Mouse (Mus musculus) liver, embryonic 14.5 days (tissue): ENCODE results near the gene Lrg1. TPM values are rescaled to one million over a fixed set of nuclear protein-coding genes. Genes with fewer than 3 reads are reported as not detected.
"Not testable (repeated sequence)": the region's sequence is repeated elsewhere in the genome, so short reads cannot be mapped to it uniquely, and the experiment has no call there.

Source experiments
- ATAC-seq: fragments of 200-750 bp; cut with Nextera tagmentation; 2 replicates; pipeline ENCODE4 v1.8.0; 2017; ENCODE audit warnings: moderate number of reproducible peaks, mild to moderate bottlenecking, moderate library complexity; ENCODE audit not compliant: insufficient read depth
- DNase-seq, 3 experiments: peaks; one replicate each; pipeline ENCODE4 v3.0.0-alpha.2; 2012 to 2013; ENCODE audit warnings: low read depth in 3 of 3, low spot score in 3 of 3
- H3K27ac ChIP-seq: fragments of 300-500 bp; sonication (generic); 2 replicates; pipeline ENCODE4 v1.5.1; 2014; ENCODE audit warnings: moderate library complexity, mild to moderate bottlenecking, control low read depth, inconsistent platforms
- H3K27me3 ChIP-seq: fragments of 300-500 bp; sonication (generic); 2 replicates; pipeline ENCODE4 v1.6.1; 2014; ENCODE audit warnings: mild to moderate bottlenecking, low read length, moderate library complexity; ENCODE audit not compliant: control insufficient read depth, insufficient read depth
- H3K36me3 ChIP-seq: fragments of 300-500 bp; sonication (generic); replicated peaks from 2 replicates; pipeline ENCODE4 v1.6.1; 2014; ENCODE audit warnings: low read depth; ENCODE audit not compliant: control insufficient read depth, insufficient read depth
- H3K4me1 ChIP-seq, 2 experiments: fragments of 200-500 bp in 1 of 2; fragments of 300-500 bp in 1 of 2; sonication (generic) in 1 of 2; replicated peaks; 2 replicates each; pipeline ENCODE4 v1.6.1; 2012 to 2014; ENCODE audit warnings: antibody characterized with exemption in 1 of 2, inconsistent platforms in 1 of 2, low read length in 1 of 2; ENCODE audit not compliant: control insufficient read depth in 2 of 2, insufficient read depth in 2 of 2
- H3K4me2 ChIP-seq: fragments of 300-500 bp; sonication (generic); 2 replicates; pipeline ENCODE4 v1.6.1; 2014; ENCODE audit warnings: low read depth, mild to moderate bottlenecking, control low read depth, moderate library complexity
- H3K4me3 ChIP-seq, 2 experiments: fragments of 200-500 bp in 1 of 2; fragments of 300-500 bp in 1 of 2; sonication (generic) in 1 of 2; 2 replicates each; pipeline ENCODE4 v1.5.1; 2012 to 2014; ENCODE audit warnings: low read depth in 2 of 2, low read length in 2 of 2, mild to moderate bottlenecking in 2 of 2, control low read depth in 1 of 2, inconsistent platforms in 1 of 2, moderate library complexity in 1 of 2; ENCODE audit not compliant: insufficient read depth in 1 of 2
- H3K9ac ChIP-seq: fragments of 300-500 bp; sonication (generic); replicated peaks from 2 replicates; pipeline ENCODE4 v1.6.1; 2014; ENCODE audit warnings: mild to moderate bottlenecking, control low read depth, moderate library complexity
- H3K9me3 ChIP-seq: fragments of 300-500 bp; sonication (generic); 2 replicates; pipeline ENCODE4 v1.6.1; 2016; ENCODE audit warnings: low read length, mixed read lengths; ENCODE audit not compliant: control insufficient read depth
- CTCF ChIP-seq: IDR thresholded peaks from 2 replicates; pipeline ENCODE4 v1.5.1; 2016; ENCODE audit warnings: antibody characterized with exemption, low read depth, control low read depth
- EP300 ChIP-seq: IDR thresholded peaks from 2 replicates; pipeline ENCODE4 v1.6.1; 2016; ENCODE audit warnings: antibody characterized with exemption, low read depth
- WGBS: fragments of 180-500 bp; shearing (Covaris S2); extraction: QIAGEN DNeasy Blood & Tissue Kit; methylation state at CpG from one replicate; pipeline ENCODE4 v1.1.7; 2014; ENCODE audit not compliant: insufficient replicate concordance; 5-methylcytosine and 5-hydroxymethylcytosine counted together
- polyA plus RNA-seq, 2 experiments: library from polyadenylated mRNA; depleted of rRNA in 1 of 2; stranded (reverse) in 1 of 2; unstranded in 1 of 2; fragments of >200 nt; fragmentation: Nextera tagmentation in 1 of 2; extraction: Ambion mirVana in 1 of 2; gene quantifications; 2 replicates each; pipeline versions ENCODE4 v1.2.1 to v1.2.3; 2012 to 2014

The Lrg1 gene
- polyA plus RNA-seq, 2 experiments = 0.09 to 0.67 TPM

GRCm38 (mm10) chr17:56107736-56108135 is 14.1 kb downstream of the Lrg1 start:
- TF ChIP-seq EP300 = no peak
- no peak for TF ChIP-seq CTCF
- no peak overlapping the region for H3K4me2 ChIP-seq
- no peaks in the 10 kb centered on the region for H3K9me3 ChIP-seq
- H3K4me1 ChIP-seq = no peaks in the 10 kb centered on the region
- DNase-seq (no peak), ATAC-seq (no peak)
- no peak overlapping the region for H3K27ac ChIP-seq
- WGBS = 53% methylated on average over 2 of the region's 2 CpGs
- no peak overlapping the region for H3K4me3 ChIP-seq
- no peak overlapping the region for H3K9ac ChIP-seq
- no peaks in the 10 kb centered on the region for H3K27me3 ChIP-seq
- no peaks in the 10 kb centered on the region for H3K36me3 ChIP-seq

- no peak for ATAC-seq
- Histone ChIP-seq H3K9ac (no peak overlapping the region), H3K27me3 (no peaks in the 10 kb centered on the region), H3K36me3 (no peaks in the 10 kb centered on the region), H3K27ac (no peak overlapping the region), H3K4me2 (no peak overlapping the region), H3K9me3 (no peaks in the 10 kb centered on the region), H3K4me3 (no peak overlapping the region), H3K4me1 (no peaks in the 10 kb centered on the region)
- WGBS = 53% methylated on average over 4 of the region's 4 CpGs
- no peak for DNase-seq
- TF ChIP-seq EP300 (no peak), CTCF (no peak)
Observed at GRCm38 (mm10) chr17:56106981-56107380, 14.8 kb downstream of the Lrg1 start.

GRCm38 (mm10) chr17:56106436-56106835 is 15.4 kb downstream of the Lrg1 start:
- not testable (repeated sequence) for ATAC-seq, H3K27ac ChIP-seq, H3K4me1 ChIP-seq, H3K36me3 ChIP-seq, DNase-seq, H3K4me2 ChIP-seq, H3K9me3 ChIP-seq, H3K4me3 ChIP-seq, H3K9ac ChIP-seq, H3K27me3 ChIP-seq
- WGBS = 84% methylated on average over 4 of the region's 4 CpGs

GRCm38 (mm10) chr17:56104821-56105220 is 17.0 kb downstream of the Lrg1 start:
- not testable (repeated sequence) for H3K9me3 ChIP-seq, H3K36me3 ChIP-seq, H3K4me3 ChIP-seq, H3K4me2 ChIP-seq, ATAC-seq, H3K27ac ChIP-seq, DNase-seq, H3K9ac ChIP-seq, H3K4me1 ChIP-seq, H3K27me3 ChIP-seq
- 75% methylated on average over 2 of the region's 5 CpGs for WGBS

GRCm38 (mm10) chr17:56103465-56104285 is 18.1 kb downstream of the Lrg1 start:
- H3K27ac ChIP-seq = no peak overlapping the region
- ATAC-seq (no peak), DNase-seq (no peak)
- peaks cover 7% of the 10 kb centered on the region for H3K36me3 ChIP-seq
- no peak overlapping the region for H3K4me3 ChIP-seq
- no peaks in the 10 kb centered on the region for H3K4me1 ChIP-seq
- H3K9me3 ChIP-seq = no peaks in the 10 kb centered on the region
- 82% methylated on average over 8 of the region's 8 CpGs for WGBS
- H3K27me3 ChIP-seq = no peaks in the 10 kb centered on the region
- no peak overlapping the region for H3K9ac ChIP-seq
- H3K4me2 ChIP-seq = no peak overlapping the region
- no peak for TF ChIP-seq CTCF
- TF ChIP-seq EP300 = no peak
